Mouse (Mus musculus): Measurements from ENCODE around the gene Sema4g. TPM values are rescaled to one million over a fixed set of nuclear protein-coding genes. Genes with fewer than 3 reads are reported as not detected.

Sema4g gene
- polyA plus RNA-seq, 1 experiment from 2014 or later, result 11.3 TPM

DNA sequence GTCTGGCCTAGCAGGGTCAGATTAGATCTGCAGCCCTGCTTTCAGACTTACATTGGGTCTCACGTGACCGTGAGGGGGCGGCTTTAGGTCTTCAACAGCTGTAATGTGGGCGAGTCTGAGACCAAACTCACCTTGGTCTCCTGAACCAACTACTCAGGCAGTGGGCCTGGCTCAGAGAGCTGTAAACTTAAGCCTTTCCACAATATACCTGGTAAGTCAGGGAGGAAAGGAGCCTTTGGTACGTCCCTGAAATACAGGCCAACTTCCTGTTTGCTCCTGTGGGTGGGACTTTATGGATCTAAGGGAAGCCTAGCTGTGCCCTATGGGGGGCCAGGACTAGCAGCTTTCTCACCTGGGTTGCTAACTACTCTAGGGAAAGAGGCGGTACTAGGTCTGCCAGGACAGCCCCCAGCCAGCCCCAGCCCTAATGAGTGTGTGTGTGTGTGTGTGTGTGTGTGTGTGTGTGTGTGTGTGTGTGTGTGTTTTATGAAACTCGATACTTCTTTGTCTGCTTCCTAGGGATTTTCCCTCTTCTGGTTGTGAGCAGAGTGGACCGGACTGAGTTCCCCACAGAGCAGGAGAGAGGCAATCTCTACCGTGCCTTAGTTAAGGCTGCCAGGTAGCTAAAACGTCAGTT is 25.6 kb downstream of the Sema4g start, which contains the start of gene Lzts2:
Lzts2 (plus strand) TSS at position 80 of the 637 bp plus-strand sequence.
- WGBS (ENCODE audit: insufficient replicate concordance), result 10% methylated on average over 10 of the region's 10 CpGs
- H3K4me1 ChIP-seq (ENCODE audit: insufficient read depth), result peaks cover 36% of the 10 kb centered on the region
- DNase-seq (no peak), ATAC-seq (peak; percentile 57)
- H3K9ac ChIP-seq (replicated peaks), result peak within 1 kb of the TSS; percentile 72
- no peak for TF ChIP-seq CTCF (IDR thresholded peaks at IDR 0.05; ENCODE audit: low read depth)
- no peak for TF ChIP-seq EP300 (IDR thresholded peaks at IDR 0.05; ENCODE audit: low read depth)
- H3K36me3 ChIP-seq (replicated peaks; ENCODE audit: insufficient read depth, low read length), result peaks cover 22% of the 10 kb centered on the region
- H3K27ac ChIP-seq (ENCODE audit: low read depth), result peak within 1 kb of the TSS; percentile 87
- H3K4me3 ChIP-seq (ENCODE audit: low read depth, low read length), result peak within 1 kb of the TSS; percentile 59
- no peaks in the 10 kb centered on the region for H3K27me3 ChIP-seq (ENCODE audit: insufficient read depth, low read length)
- H3K4me2 ChIP-seq (ENCODE audit: low read depth, low read length), result peak within 1 kb of the TSS; percentile 91
- no peaks in the 10 kb centered on the region for H3K9me3 ChIP-seq (ENCODE audit: low read length)

DNA sequence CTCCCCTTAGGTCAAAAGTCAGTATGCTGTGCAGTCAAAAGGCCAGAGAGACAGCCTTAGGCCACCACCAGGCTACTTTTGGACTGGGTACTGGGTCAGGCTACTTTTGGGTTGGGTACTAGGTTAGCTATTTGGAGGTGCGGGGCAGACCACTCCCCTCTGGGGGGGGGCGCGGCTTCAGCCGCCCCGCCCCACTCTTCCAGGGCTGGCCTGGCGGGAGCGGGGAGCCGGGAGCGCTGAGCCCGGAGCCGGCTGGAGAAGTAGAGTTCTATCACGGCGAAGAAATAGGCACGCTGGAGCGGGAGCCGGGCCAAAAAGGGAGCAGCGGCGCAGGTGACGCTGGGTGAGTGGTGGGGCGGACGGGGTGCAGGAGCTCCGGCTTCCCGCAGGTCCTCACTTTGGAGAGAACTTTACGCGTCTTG is 26.1 kb downstream of the Sema4g start:
- Histone ChIP-seq H3K4me2 (ENCODE audit: low read depth, low read length) (peak overlapping the region; percentile 91), H3K27me3 (ENCODE audit: insufficient read depth, low read length) (no peaks in the 10 kb centered on the region), H3K9ac (replicated peaks) (peak overlapping the region; percentile 72), H3K9me3 (ENCODE audit: low read length) (no peaks in the 10 kb centered on the region), H3K27ac (ENCODE audit: low read depth) (peak overlapping the region; percentile 87), H3K4me1 (ENCODE audit: insufficient read depth) (peaks cover 36% of the 10 kb centered on the region), H3K36me3 (replicated peaks; ENCODE audit: insufficient read depth, low read length) (peaks cover 22% of the 10 kb centered on the region), H3K4me3 (ENCODE audit: low read depth, low read length) (peak overlapping the region; percentile 59)
- DNase-seq (peak; percentile 60), ATAC-seq (peak; percentile 55)
- TF ChIP-seq EP300 (IDR thresholded peaks at IDR 0.05; ENCODE audit: low read depth) (no peak), CTCF (IDR thresholded peaks at IDR 0.05; ENCODE audit: low read depth) (no peak)
- WGBS (ENCODE audit: insufficient replicate concordance), result under 1% methylated on average over 24 of the region's 25 CpGs

DNA sequence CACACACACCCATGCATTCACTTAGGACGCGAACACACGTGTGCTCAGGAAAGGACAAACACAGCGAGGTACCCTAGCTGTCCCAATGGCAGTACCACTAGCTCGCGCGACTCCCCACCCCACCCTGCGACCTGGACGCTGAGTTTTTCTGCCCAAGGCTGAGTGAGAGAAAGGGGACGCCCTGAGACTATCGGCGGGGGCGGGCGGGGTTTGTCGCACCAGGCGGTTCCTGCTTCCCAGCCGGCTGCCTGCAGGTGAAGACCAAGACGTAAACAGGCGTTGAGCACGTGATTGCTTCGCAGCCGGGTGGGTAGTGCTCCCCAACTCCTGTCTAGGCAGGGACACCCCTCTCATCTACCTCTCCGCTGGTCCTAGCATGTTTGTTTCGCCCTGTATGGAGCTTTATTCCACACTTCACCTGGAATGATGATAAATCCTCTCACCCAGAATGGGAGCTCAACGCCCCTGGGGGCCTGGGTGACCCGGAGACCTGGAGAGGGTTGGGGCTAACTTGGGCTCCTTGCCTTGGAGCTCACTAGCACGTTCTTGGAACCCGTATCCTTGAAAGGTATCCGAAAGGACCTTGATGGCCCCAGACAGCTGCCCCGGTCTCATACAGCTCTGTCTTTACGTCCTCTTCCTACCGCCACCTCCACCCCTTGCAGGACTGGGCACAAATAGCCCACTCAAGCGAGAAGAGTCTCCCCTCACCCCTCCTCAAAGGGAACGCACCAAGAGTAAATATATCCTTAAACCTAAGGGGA is 26.8 kb downstream of the Sema4g start:
- 1% methylated on average over 34 of the region's 34 CpGs for WGBS (ENCODE audit: insufficient replicate concordance)
- peak overlapping the region; percentile 91 for H3K4me2 ChIP-seq (ENCODE audit: low read depth, low read length)
- peaks cover 36% of the 10 kb centered on the region for H3K4me1 ChIP-seq (ENCODE audit: insufficient read depth)
- TF ChIP-seq EP300 (IDR thresholded peaks at IDR 0.05; ENCODE audit: low read depth) (no peak), CTCF (IDR thresholded peaks at IDR 0.05; ENCODE audit: low read depth) (no peak)
- no peak for ATAC-seq
- peak overlapping the region; percentile 72 for H3K9ac ChIP-seq (replicated peaks)
- H3K27ac ChIP-seq (ENCODE audit: low read depth), result peak overlapping the region; percentile 87
- no peaks in the 10 kb centered on the region for H3K9me3 ChIP-seq (ENCODE audit: low read length)
- peaks cover 16% of the 10 kb centered on the region for H3K36me3 ChIP-seq (replicated peaks; ENCODE audit: insufficient read depth, low read length)
- H3K27me3 ChIP-seq (ENCODE audit: insufficient read depth, low read length), result no peaks in the 10 kb centered on the region
- peak; percentile 68 for DNase-seq
- H3K4me3 ChIP-seq (ENCODE audit: low read depth, low read length), result peak overlapping the region; percentile 59

DNA sequence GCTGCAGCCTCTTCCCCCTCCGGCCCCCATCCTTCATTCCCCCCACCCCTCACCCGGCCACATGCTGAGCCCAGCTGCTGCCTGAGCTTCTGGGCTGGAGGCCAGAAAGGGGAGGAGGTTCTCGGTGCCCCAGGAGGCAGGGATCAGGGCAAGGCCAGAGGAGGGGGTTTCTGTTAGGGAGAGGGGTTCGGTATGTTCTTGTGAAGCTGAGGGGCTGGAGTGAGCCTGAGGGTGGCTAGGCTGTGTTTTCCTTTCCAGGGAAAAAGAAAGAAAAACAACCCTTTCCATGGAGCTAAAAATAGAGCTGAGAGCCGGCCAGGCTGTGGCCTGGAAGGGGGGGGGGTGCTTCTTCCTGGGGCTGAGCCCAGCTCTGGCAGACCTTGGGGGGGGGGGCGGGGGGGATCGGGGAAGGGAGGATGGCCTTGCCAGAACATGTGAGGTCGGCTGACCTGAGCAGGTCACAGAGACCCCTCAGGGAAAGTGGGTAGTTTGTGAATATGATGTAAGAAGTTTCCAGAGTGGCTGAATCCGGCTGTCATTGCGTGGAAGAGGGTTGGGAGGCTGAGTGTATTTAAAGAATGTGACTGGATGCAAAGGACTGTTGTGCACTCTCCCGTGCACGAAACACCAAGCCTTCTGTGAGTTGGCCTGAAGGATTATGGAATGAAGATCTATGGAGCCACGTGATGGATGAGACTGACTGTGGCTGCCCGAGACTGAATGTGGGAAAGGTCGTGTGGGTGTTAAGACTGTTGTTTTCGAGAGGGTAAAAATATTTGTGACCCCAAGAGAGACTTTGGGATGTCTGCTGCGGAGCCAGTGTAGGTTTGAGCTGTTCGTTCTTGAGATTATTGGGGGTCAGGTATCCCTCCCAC is 27.7 kb downstream of the Sema4g start:
- no peak for ATAC-seq

DNA sequence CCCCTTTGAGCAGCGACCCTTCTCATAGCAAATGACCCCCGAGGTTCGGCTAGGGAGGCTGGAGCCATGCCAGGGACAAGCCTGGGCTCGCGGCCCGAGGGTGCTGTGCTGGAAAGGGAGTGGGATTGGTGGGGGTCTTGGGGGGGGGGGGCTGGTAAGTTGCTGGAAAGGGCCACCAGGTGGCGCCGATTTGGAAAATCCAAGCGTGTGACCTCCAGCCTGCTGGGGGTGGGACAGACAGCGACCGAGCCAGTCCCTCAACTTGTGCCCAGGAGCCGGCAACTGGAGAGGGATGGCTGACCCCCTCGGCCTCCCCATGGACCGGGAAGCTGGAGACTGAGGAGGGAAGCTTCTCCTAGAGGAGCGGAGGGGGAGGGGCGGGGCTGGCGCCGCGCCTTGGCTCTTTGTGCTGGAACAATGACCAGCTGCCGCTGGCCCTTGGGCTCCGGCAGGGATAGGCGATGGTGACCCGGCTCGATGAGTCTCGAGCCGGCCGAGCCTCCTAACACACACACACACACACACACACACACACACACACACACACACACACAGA is 28.4 kb downstream of the Sema4g start:
- Histone ChIP-seq H3K4me3 (ENCODE audit: low read depth, low read length) (peak overlapping the region; percentile 59), H3K27me3 (ENCODE audit: insufficient read depth, low read length) (no peaks in the 10 kb centered on the region), H3K27ac (ENCODE audit: low read depth) (peak overlapping the region; percentile 87), H3K9me3 (ENCODE audit: low read length) (no peaks in the 10 kb centered on the region), H3K36me3 (replicated peaks; ENCODE audit: insufficient read depth, low read length) (peaks cover 2% of the 10 kb centered on the region; the same call in 1 of the 2 replicates), H3K4me2 (ENCODE audit: low read depth, low read length) (peak overlapping the region; percentile 91), H3K9ac (replicated peaks) (peak overlapping the region; percentile 72), H3K4me1 (ENCODE audit: insufficient read depth) (peaks cover 36% of the 10 kb centered on the region)
- peak; percentile 48 for TF ChIP-seq CTCF (IDR thresholded peaks at IDR 0.05; ENCODE audit: low read depth)
- TF ChIP-seq EP300 (IDR thresholded peaks at IDR 0.05; ENCODE audit: low read depth), result no peak
- DNase-seq (peak; percentile 73), ATAC-seq (peak; percentile 31)
- 1% methylated on average over 25 of the region's 27 CpGs for WGBS (ENCODE audit: insufficient replicate concordance)

More for the DNA sequence above, 27.7 kb downstream of the Sema4g start:
- no peaks in the 10 kb centered on the region for H3K27me3 ChIP-seq (ENCODE audit: insufficient read depth, low read length)
- peaks cover 36% of the 10 kb centered on the region for H3K4me1 ChIP-seq (ENCODE audit: insufficient read depth)
- peak overlapping the region; percentile 72 for H3K9ac ChIP-seq (replicated peaks)
- no peaks in the 10 kb centered on the region for H3K9me3 ChIP-seq (ENCODE audit: low read length)
- WGBS (ENCODE audit: insufficient replicate concordance), result 2% methylated on average over 16 of the region's 18 CpGs
- peak overlapping the region; percentile 87 for H3K27ac ChIP-seq (ENCODE audit: low read depth)
- peak overlapping the region; percentile 59 for H3K4me3 ChIP-seq (ENCODE audit: low read depth, low read length)
- peak; percentile 69 for DNase-seq
- peak overlapping the region; percentile 91 for H3K4me2 ChIP-seq (ENCODE audit: low read depth, low read length)
- no peak for TF ChIP-seq EP300 (IDR thresholded peaks at IDR 0.05; ENCODE audit: low read depth)
- no peak for TF ChIP-seq CTCF (IDR thresholded peaks at IDR 0.05; ENCODE audit: low read depth)
- peaks cover 9% of the 10 kb centered on the region; the same call in 1 of the 2 replicates for H3K36me3 ChIP-seq (replicated peaks; ENCODE audit: insufficient read depth, low read length)

Measured in liver, postnatal 0 days (tissue).